Mouse (Mus musculus): ENCODE data around the gene Smoc1. TPM values are rescaled to one million over a fixed set of nuclear protein-coding genes. Genes with fewer than 3 reads are reported as not detected.

Smoc1 gene
- polyA plus RNA-seq, 1 experiment from 2014 or later = 0.63 TPM

- DNase-seq (no peak), ATAC-seq (ENCODE audit: insufficient read depth) (no peak)
- Histone ChIP-seq H3K4me1 (ENCODE audit: insufficient read depth) (no peaks in the 10 kb centered on the region), H3K9ac (no peak overlapping the region), H3K9me3 (ENCODE audit: low read depth, low read length) (no peaks in the 10 kb centered on the region), H3K27ac (ENCODE audit: low read depth) (no peak overlapping the region), H3K27me3 (ENCODE audit: insufficient read depth, low read length) (no peaks in the 10 kb centered on the region), H3K4me2 (no peak overlapping the region), H3K4me3 (ENCODE audit: low read depth, low read length) (no peak overlapping the region), H3K36me3 (ENCODE audit: insufficient read depth) (no peaks in the 10 kb centered on the region)
- TF ChIP-seq CTCF (IDR thresholded peaks at IDR 0.05; ENCODE audit: low read depth) = no peak
- 71% methylated on average over 2 of the region's 2 CpGs for WGBS
Measured at GRCm38 (mm10) chr12:81223276-81223675, 196.7 kb downstream of the Smoc1 start.

- no peak overlapping the region for H3K4me2 ChIP-seq
- no peak overlapping the region for H3K4me3 ChIP-seq (ENCODE audit: low read depth, low read length)
- WGBS = 62% methylated on average over 2 of the region's 2 CpGs
- ATAC-seq (ENCODE audit: insufficient read depth) (no peak), DNase-seq (no peak)
- H3K36me3 ChIP-seq (ENCODE audit: insufficient read depth) = no peaks in the 10 kb centered on the region
- no peak for TF ChIP-seq CTCF (IDR thresholded peaks at IDR 0.05; ENCODE audit: low read depth)
- no peak overlapping the region for H3K27ac ChIP-seq (ENCODE audit: low read depth)
- H3K4me1 ChIP-seq (ENCODE audit: insufficient read depth) = no peaks in the 10 kb centered on the region
- no peaks in the 10 kb centered on the region for H3K27me3 ChIP-seq (ENCODE audit: insufficient read depth, low read length)
- no peaks in the 10 kb centered on the region for H3K9me3 ChIP-seq (ENCODE audit: low read depth, low read length)
- no peak overlapping the region for H3K9ac ChIP-seq
Measured at GRCm38 (mm10) chr12:81224843-81225242, 198.2 kb downstream of the Smoc1 start.

- 23% methylated on average over 6 of the region's 6 CpGs for WGBS
- no peak overlapping the region for H3K9ac ChIP-seq
- H3K36me3 ChIP-seq (ENCODE audit: insufficient read depth) = no peaks in the 10 kb centered on the region
- H3K4me3 ChIP-seq (ENCODE audit: low read depth, low read length) = no peak overlapping the region
- no peak for DNase-seq
- ATAC-seq (ENCODE audit: insufficient read depth) = no peak
- no peak overlapping the region for H3K27ac ChIP-seq (ENCODE audit: low read depth)
- no peak overlapping the region for H3K4me2 ChIP-seq
- no peaks in the 10 kb centered on the region for H3K4me1 ChIP-seq (ENCODE audit: insufficient read depth)
- no peaks in the 10 kb centered on the region for H3K9me3 ChIP-seq (ENCODE audit: low read depth, low read length)
- no peak for TF ChIP-seq CTCF (IDR thresholded peaks at IDR 0.05; ENCODE audit: low read depth)
- H3K27me3 ChIP-seq (ENCODE audit: insufficient read depth, low read length) = no peaks in the 10 kb centered on the region
Measured at GRCm38 (mm10) chr12:81225966-81226577, 199.5 kb downstream of the Smoc1 start.

GRCm38 (mm10) chr12:81226590-81226989 is 200.0 kb downstream of the Smoc1 start:
- H3K9me3 ChIP-seq (ENCODE audit: low read depth, low read length) = no peaks in the 10 kb centered on the region
- 53% methylated on average over 3 of the region's 3 CpGs for WGBS
- no peaks in the 10 kb centered on the region for H3K36me3 ChIP-seq (ENCODE audit: insufficient read depth)
- no peaks in the 10 kb centered on the region for H3K4me1 ChIP-seq (ENCODE audit: insufficient read depth)
- no peak overlapping the region for H3K4me3 ChIP-seq (ENCODE audit: low read depth, low read length)
- H3K27ac ChIP-seq (ENCODE audit: low read depth) = no peak overlapping the region
- H3K9ac ChIP-seq = no peak overlapping the region
- H3K4me2 ChIP-seq = no peak overlapping the region
- no peaks in the 10 kb centered on the region for H3K27me3 ChIP-seq (ENCODE audit: insufficient read depth, low read length)
- TF ChIP-seq CTCF (IDR thresholded peaks at IDR 0.05; ENCODE audit: low read depth) = no peak
- ATAC-seq (ENCODE audit: insufficient read depth) (no peak), DNase-seq (no peak)

- Histone ChIP-seq H3K9ac (no peak overlapping the region), H3K36me3 (ENCODE audit: insufficient read depth) (no peaks in the 10 kb centered on the region), H3K4me3 (ENCODE audit: low read depth, low read length) (no peak overlapping the region), H3K9me3 (ENCODE audit: low read depth, low read length) (no peaks in the 10 kb centered on the region), H3K27me3 (ENCODE audit: insufficient read depth, low read length) (no peaks in the 10 kb centered on the region), H3K4me1 (ENCODE audit: insufficient read depth) (no peaks in the 10 kb centered on the region), H3K27ac (ENCODE audit: low read depth) (no peak overlapping the region), H3K4me2 (no peak overlapping the region)
- TF ChIP-seq CTCF (IDR thresholded peaks at IDR 0.05; ENCODE audit: low read depth) = no peak
- no peak for ATAC-seq (ENCODE audit: insufficient read depth)
- peak; percentile 9 for DNase-seq
- WGBS = 55% methylated on average over 5 of the region's 5 CpGs
Measured at GRCm38 (mm10) chr12:81227767-81228460, 201.3 kb downstream of the Smoc1 start.

GRCm38 (mm10) chr12:81233746-81234380 is 207.3 kb downstream of the Smoc1 start:
- Histone ChIP-seq H3K27me3 (ENCODE audit: insufficient read depth, low read length) (no peaks in the 10 kb centered on the region), H3K4me1 (ENCODE audit: insufficient read depth) (no peaks in the 10 kb centered on the region), H3K4me3 (ENCODE audit: low read depth, low read length) (no peak overlapping the region), H3K9me3 (ENCODE audit: low read depth, low read length) (no peaks in the 10 kb centered on the region), H3K27ac (ENCODE audit: low read depth) (no peak overlapping the region), H3K36me3 (ENCODE audit: insufficient read depth) (no peaks in the 10 kb centered on the region), H3K4me2 (no peak overlapping the region), H3K9ac (no peak overlapping the region)
- TF ChIP-seq CTCF (IDR thresholded peaks at IDR 0.05; ENCODE audit: low read depth) = no peak
- DNase-seq (no peak), ATAC-seq (ENCODE audit: insufficient read depth) (no peak)
- WGBS = 78% methylated on average over 1 of the region's 1 CpGs

All from lung, embryonic 14.5 days (tissue).